Mouse (Mus musculus): ENCODE measurements around the gene Ache. TPM values are rescaled to one million over a fixed set of nuclear protein-coding genes. Genes with fewer than 3 reads are reported as not detected.

The Ache gene
- polyA plus RNA-seq, 1 experiment from 2014 or later = 5.9 TPM

GRCm38 (mm10) chr5:137343412-137343811, 56.1 kb downstream of the Ache start:
- Histone ChIP-seq H3K27ac (no peak overlapping the region), H3K27me3 (ENCODE audit: insufficient read depth, poor library complexity, severe bottlenecking) (no peaks in the 10 kb centered on the region; the same call in 1 of the 2 replicates), H3K4me1 (replicated peaks) (peaks cover 41% of the 10 kb centered on the region), H3K4me3 (no peak overlapping the region), H3K9me3 (no peaks in the 10 kb centered on the region), H3K36me3 (no peaks in the 10 kb centered on the region)
- 92% methylated on average over 5 of the region's 5 CpGs for WGBS
- DNase-seq (ENCODE audit: low spot score) = no peak

GRCm38 (mm10) chr5:137343869-137344268, 56.5 kb downstream of the Ache start:
- no peak overlapping the region for H3K27ac ChIP-seq

More at GRCm38 (mm10) chr5:137343869-137344268, 56.5 kb downstream of the Ache start:
- Histone ChIP-seq H3K36me3 (no peaks in the 10 kb centered on the region), H3K4me1 (replicated peaks) (peaks cover 41% of the 10 kb centered on the region), H3K27me3 (ENCODE audit: insufficient read depth, poor library complexity, severe bottlenecking) (no peaks in the 10 kb centered on the region; the same call in 1 of the 2 replicates), H3K9me3 (no peaks in the 10 kb centered on the region), H3K4me3 (no peak overlapping the region)
- DNase-seq (ENCODE audit: low spot score) = no peak

Other genes with a start within 250 kb of the Ache start
- gene Ap1s1, start 241.4 kb upstream of the Ache start, polyA plus RNA-seq (2016; fragmentation: Nextera tagmentation; extraction: Ambion mirVana) = 200 and 232 TPM in 2 replicates
- not detected in 2 replicates for gene Serpine1, start 215.3 kb upstream of the Ache start, polyA plus RNA-seq (2016; fragmentation: Nextera tagmentation; extraction: Ambion mirVana)
- 5.2 and 5.4 TPM in 2 replicates for gene Trim56, start 171.3 kb upstream of the Ache start, polyA plus RNA-seq (2016; fragmentation: Nextera tagmentation; extraction: Ambion mirVana)
- gene Muc3, start 138.2 kb upstream of the Ache start, polyA plus RNA-seq (2016; fragmentation: Nextera tagmentation; extraction: Ambion mirVana) = not detected in 2 replicates
- 0.13 TPM in 1 of 2 replicates, not detected in the other for gene Muc3a, start 75.1 kb upstream of the Ache start, polyA plus RNA-seq (2016; fragmentation: Nextera tagmentation; extraction: Ambion mirVana)
- 10.6 and 12.2 TPM in 2 replicates for gene Ufsp1, start 7.1 kb downstream of the Ache start, polyA plus RNA-seq (2016; fragmentation: Nextera tagmentation; extraction: Ambion mirVana)
- gene Srrt, start 20.2 kb downstream of the Ache start, polyA plus RNA-seq (2016; fragmentation: Nextera tagmentation; extraction: Ambion mirVana) = 175 and 186 TPM in 2 replicates
- gene Trip6, start 26.9 kb downstream of the Ache start, polyA plus RNA-seq (2016; fragmentation: Nextera tagmentation; extraction: Ambion mirVana) = 53.9 and 57.2 TPM in 2 replicates
- 14.2 and 17.2 TPM in 2 replicates for gene Slc12a9, start 46.1 kb downstream of the Ache start, polyA plus RNA-seq (2016; fragmentation: Nextera tagmentation; extraction: Ambion mirVana)
- 29.7 and 31.4 TPM in 2 replicates for gene Ephb4, start 62.6 kb downstream of the Ache start, polyA plus RNA-seq (2016; fragmentation: Nextera tagmentation; extraction: Ambion mirVana)
- 0.05 and 0.13 TPM in 2 replicates for gene Zan, start 189.5 kb downstream of the Ache start, polyA plus RNA-seq (2016; fragmentation: Nextera tagmentation; extraction: Ambion mirVana)
- 56.1 and 70.9 TPM in 2 replicates for gene Pop7, start 215.0 kb downstream of the Ache start, polyA plus RNA-seq (2016; fragmentation: Nextera tagmentation; extraction: Ambion mirVana)
- 14.7 and 14.9 TPM in 2 replicates for gene Gigyf1, start 231.0 kb downstream of the Ache start, polyA plus RNA-seq (2016; fragmentation: Nextera tagmentation; extraction: Ambion mirVana)
- gene Epo, start 245.7 kb downstream of the Ache start, polyA plus RNA-seq (2016; fragmentation: Nextera tagmentation; extraction: Ambion mirVana) = 1.3 and 4.5 TPM in 2 replicates
- 387 and 460 TPM in 2 replicates for gene Gnb2, start 246.0 kb downstream of the Ache start, polyA plus RNA-seq (2016; fragmentation: Nextera tagmentation; extraction: Ambion mirVana)